Mouse (Mus musculus) liver, embryonic 13.5 days (tissue): ENCODE results near the gene Ggt5. TPM values are rescaled to one million over a fixed set of nuclear protein-coding genes. Genes with fewer than 3 reads are reported as not detected.
"Not testable (repeated sequence)": the region's sequence is repeated elsewhere in the genome, so short reads cannot be mapped to it uniquely, and the experiment has no call there.

Experiments
- ATAC-seq: fragments of 200-750 bp; cut with Nextera tagmentation; 2 replicates; pipeline ENCODE4 v1.8.0; 2017; ENCODE audit warnings: low read depth, mild to moderate bottlenecking, moderate number of reproducible peaks, moderate library complexity
- DNase-seq: peaks from one replicate; pipeline ENCODE4 v3.0.0; 2022
- H3K27ac ChIP-seq: fragments of 300-500 bp; sonication (generic); 2 replicates; pipeline ENCODE4 v1.5.1; 2015; ENCODE audit warnings: moderate library complexity, mild to moderate bottlenecking, inconsistent platforms
- H3K27me3 ChIP-seq: fragments of 300-500 bp; sonication (generic); 2 replicates; pipeline ENCODE4 v1.6.1; 2015; ENCODE audit warnings: mild to moderate bottlenecking, inconsistent platforms
- H3K36me3 ChIP-seq: fragments of 300-500 bp; sonication (generic); 2 replicates; pipeline ENCODE4 v1.6.1; 2015; ENCODE audit warnings: mild to moderate bottlenecking, inconsistent platforms
- H3K4me1 ChIP-seq: fragments of 300-500 bp; sonication (generic); replicated peaks from 2 replicates; pipeline ENCODE4 v1.6.1; 2015; ENCODE audit warnings: inconsistent platforms
- H3K4me2 ChIP-seq: fragments of 300-500 bp; sonication (generic); 2 replicates; pipeline ENCODE4 v1.6.1; 2015; ENCODE audit warnings: inconsistent platforms, mild to moderate bottlenecking, moderate library complexity
- H3K4me3 ChIP-seq: fragments of 300-500 bp; sonication (generic); replicated peaks from 2 replicates; pipeline ENCODE4 v1.5.1; 2015; ENCODE audit warnings: mild to moderate bottlenecking, inconsistent platforms
- H3K9ac ChIP-seq: fragments of 300-500 bp; sonication (generic); 2 replicates; pipeline ENCODE4 v1.6.1; 2015; ENCODE audit warnings: mild to moderate bottlenecking, inconsistent platforms
- H3K9me3 ChIP-seq: fragments of 300-500 bp; sonication (generic); replicated peaks from 2 replicates; pipeline ENCODE4 v1.6.1; 2016; ENCODE audit warnings: inconsistent platforms
- WGBS: fragments of 180-500 bp; shearing (Covaris S2); methylation state at CpG from one replicate; pipeline ENCODE4 v1.1.7; 2015; ENCODE audit not compliant: insufficient replicate concordance; 5-methylcytosine and 5-hydroxymethylcytosine counted together
- polyA plus RNA-seq: library from polyadenylated mRNA; unstranded; fragments of >200 nt; fragmentation: Nextera tagmentation; extraction: Ambion mirVana; gene quantifications from 2 replicates; pipeline ENCODE4 v1.2.1, GENCODE M21; 2015

Gene Ggt5
- polyA plus RNA-seq, 1 experiment from 2014 or later = 0.52 TPM

DNA sequence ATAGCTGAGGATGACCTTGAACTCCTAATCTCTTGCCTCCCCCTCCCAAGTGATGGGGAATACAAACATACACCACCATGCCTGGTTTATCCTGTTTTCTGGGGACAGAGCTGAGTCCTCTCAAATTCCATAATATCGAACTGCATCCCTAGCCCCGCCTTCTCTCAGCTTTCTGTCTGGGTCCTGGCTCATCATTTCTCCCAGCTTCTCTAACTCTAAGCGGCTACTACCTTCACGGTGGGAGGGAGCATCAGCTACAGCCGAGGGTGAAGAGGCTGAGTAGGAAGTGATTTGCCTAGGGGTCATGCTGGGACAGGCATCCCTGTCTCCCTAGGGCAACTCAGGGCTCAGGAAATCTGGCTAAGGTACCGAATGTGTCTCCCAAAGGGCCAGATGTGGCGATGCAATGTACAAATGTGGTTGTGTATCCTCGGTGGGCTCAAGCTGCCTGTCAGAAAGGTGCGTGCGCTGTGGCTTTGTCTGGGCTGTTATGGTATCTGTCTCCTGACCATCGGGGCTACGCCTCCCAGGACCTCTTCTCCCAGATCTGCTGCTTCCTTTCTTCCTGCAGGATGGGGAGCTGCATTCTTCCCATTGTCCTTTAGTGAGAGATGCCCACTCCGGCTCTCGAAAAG, 30.0 kb upstream of the Ggt5 start:
- no peaks in the 10 kb centered on the region for H3K9me3 ChIP-seq
- whole genome bisulfite sequencing = 8% methylated on average over 14 of the region's 14 CpGs
- no peak for DNase-seq
- H3K4me1 ChIP-seq = peaks cover 14% of the 10 kb centered on the region
- H3K4me3 ChIP-seq = peak overlapping the region; percentile 51; the same call in 1 of the 2 replicates
- no peak for ATAC-seq
- peaks cover 73% of the 10 kb centered on the region for H3K27me3 ChIP-seq
- no peaks in the 10 kb centered on the region for H3K36me3 ChIP-seq
- peak overlapping the region; percentile 68 for H3K4me2 ChIP-seq
- no peak overlapping the region for H3K9ac ChIP-seq
- no peak overlapping the region for H3K27ac ChIP-seq

DNA sequence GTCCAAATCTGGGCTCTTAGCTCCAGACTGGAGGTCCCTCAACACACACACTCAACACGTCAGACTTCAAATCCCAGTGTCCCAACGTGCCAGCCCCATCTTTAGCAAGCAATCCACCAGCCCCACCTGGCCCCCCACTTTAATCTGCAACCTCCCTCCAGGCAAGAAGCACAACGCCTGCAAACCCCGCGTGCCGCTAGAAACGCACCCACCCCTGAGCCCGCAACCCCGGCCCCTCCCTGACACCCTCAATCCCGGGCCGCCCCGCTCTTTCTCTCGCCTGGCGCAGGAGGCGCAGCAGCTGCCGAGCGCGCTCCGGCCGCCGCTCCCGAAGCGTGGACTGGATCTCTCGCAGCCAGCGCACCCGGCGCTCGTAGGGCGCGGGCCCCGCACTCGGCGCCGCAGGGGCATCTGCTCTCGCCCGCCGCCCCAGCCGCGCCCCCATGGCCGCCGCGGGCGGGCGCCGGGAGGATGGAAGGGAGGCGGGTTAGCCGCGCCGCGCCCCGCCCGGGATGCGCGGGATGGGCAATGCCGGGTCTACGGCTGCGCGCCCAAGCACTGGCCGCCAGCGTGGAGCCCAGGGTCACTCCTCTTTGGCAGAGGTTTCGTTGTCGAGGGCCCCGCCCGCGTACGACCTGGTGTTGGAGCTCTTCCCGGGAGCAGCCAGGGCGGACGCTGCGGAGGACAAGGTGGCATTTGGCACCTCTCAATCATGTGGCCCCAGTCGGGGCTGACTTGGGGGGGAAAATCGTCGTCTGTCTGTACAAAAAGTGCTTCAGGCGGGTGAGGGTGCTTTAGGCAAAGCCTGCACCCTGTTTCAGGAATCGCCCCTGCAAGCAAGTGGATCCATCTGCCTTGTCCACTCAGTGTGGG, 29.2 kb upstream of the Ggt5 start, which contains the start of gene Lrrc75b:
Gene Lrrc75b (minus strand): TSS at position 655 of the 873 bp plus-strand sequence.
- Histone ChIP-seq H3K27me3 (peaks cover 73% of the 10 kb centered on the region), H3K36me3 (no peaks in the 10 kb centered on the region), H3K4me2 (peak within 1 kb of the TSS; percentile 68), H3K27ac (no peak within 1 kb of the TSS), H3K4me1 (peaks cover 16% of the 10 kb centered on the region), H3K9me3 (no peaks in the 10 kb centered on the region), H3K9ac (no peak within 1 kb of the TSS), H3K4me3 (peak within 1 kb of the TSS; percentile 51)
- ATAC-seq (no peak), DNase-seq (no peak)
- 2% methylated on average over 74 of the region's 75 CpGs for WGBS

DNA sequence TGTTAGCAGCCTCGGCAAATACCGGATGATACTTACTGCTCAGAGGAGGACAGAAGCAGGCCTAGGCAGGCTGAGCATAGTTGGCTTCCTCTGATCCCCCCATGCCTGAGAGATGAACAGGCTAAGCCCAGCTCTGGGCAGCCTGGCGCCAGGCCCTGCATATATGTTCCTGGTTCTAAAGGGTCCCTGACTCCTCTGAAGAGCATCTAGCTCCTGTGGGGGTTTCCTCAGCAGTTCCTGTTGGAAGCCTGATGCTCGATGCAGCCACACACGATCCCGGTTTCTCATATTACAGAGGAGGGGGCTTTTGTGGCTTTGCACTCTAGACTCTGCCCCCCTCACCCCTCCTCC, 28.6 kb upstream of the Ggt5 start:
- peaks cover 22% of the 10 kb centered on the region for H3K4me1 ChIP-seq
- H3K9ac ChIP-seq = no peak overlapping the region
- no peak overlapping the region for H3K27ac ChIP-seq
- H3K9me3 ChIP-seq = no peaks in the 10 kb centered on the region
- DNase-seq = no peak
- WGBS = 11% methylated on average over 6 of the region's 6 CpGs
- H3K27me3 ChIP-seq = peaks cover 73% of the 10 kb centered on the region
- H3K4me3 ChIP-seq = no peak overlapping the region
- H3K36me3 ChIP-seq = no peaks in the 10 kb centered on the region
- ATAC-seq = no peak
- H3K4me2 ChIP-seq = peak overlapping the region; percentile 68

DNA sequence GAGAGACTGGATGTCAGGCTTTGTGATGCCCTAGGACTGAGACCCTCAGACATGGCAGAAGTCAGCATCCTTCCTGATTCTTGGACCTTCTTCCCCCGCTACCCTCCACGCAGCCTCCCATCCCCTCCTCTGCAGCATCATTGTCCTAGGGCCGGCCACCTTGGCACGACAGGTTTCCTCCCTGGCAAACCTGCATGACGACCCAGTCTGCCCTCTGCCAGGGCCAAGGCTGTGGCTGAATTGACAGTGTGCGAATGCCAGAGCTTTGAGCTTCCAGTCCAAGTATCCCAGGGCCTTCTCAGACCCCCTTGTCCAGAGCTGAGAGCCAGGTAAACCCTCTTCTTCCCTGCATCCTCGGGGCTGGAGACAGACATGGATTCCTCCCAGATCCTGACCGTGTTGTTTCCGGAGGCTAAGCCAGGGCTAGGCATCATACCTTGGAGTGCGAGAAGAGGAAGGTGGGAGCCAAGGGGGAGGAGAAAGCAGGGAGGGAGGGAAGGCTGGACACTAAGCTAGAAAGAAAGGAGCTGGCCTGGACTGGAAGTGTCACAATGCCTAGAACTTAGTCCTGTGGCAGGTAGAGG, 28.0 kb upstream of the Ggt5 start, which contains the start of gene Ggt1:
Gene Ggt1 (plus strand): TSS at position 534 of the 584 bp plus-strand sequence.
- Histone ChIP-seq H3K4me2 (peak within 1 kb of the TSS; percentile 68; the same call in 1 of the 2 replicates), H3K27ac (no peak within 1 kb of the TSS), H3K9me3 (no peaks in the 10 kb centered on the region), H3K9ac (no peak within 1 kb of the TSS), H3K4me1 (peaks cover 28% of the 10 kb centered on the region), H3K27me3 (peaks cover 73% of the 10 kb centered on the region), H3K36me3 (no peaks in the 10 kb centered on the region), H3K4me3 (no peak within 1 kb of the TSS)
- 40% methylated on average over 10 of the region's 10 CpGs for WGBS
- DNase-seq = no peak
- no peak for ATAC-seq

DNA sequence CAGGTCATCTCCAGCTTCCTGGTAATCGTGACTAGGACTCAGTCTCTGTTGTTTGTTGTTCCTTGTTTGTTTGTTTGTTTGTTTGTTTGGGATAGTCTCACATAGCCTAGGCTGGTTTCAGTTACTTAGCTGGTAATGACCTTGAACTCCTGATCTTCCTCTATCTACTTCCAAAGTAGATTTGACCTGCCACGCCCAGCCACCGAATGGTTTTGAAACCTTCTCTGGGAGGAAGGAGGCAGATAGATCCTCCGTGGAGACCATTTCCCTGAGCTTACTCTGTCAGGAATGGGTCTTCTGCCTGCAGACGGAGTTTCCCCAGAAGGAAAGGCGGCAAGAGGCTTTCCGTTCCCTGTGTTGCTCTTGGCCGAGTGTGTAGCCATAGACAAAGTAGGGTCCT, 26.5 kb upstream of the Ggt5 start:
- H3K9ac ChIP-seq = no peak overlapping the region
- no peak for DNase-seq
- H3K4me2 ChIP-seq = no peak overlapping the region
- H3K36me3 ChIP-seq = no peaks in the 10 kb centered on the region
- ATAC-seq = no peak
- no peak overlapping the region for H3K4me3 ChIP-seq
- WGBS = 63% methylated on average over 8 of the region's 8 CpGs
- H3K27ac ChIP-seq = no peak overlapping the region
- H3K27me3 ChIP-seq = peaks cover 62% of the 10 kb centered on the region
- peaks cover 30% of the 10 kb centered on the region for H3K4me1 ChIP-seq
- no peaks in the 10 kb centered on the region for H3K9me3 ChIP-seq

DNA sequence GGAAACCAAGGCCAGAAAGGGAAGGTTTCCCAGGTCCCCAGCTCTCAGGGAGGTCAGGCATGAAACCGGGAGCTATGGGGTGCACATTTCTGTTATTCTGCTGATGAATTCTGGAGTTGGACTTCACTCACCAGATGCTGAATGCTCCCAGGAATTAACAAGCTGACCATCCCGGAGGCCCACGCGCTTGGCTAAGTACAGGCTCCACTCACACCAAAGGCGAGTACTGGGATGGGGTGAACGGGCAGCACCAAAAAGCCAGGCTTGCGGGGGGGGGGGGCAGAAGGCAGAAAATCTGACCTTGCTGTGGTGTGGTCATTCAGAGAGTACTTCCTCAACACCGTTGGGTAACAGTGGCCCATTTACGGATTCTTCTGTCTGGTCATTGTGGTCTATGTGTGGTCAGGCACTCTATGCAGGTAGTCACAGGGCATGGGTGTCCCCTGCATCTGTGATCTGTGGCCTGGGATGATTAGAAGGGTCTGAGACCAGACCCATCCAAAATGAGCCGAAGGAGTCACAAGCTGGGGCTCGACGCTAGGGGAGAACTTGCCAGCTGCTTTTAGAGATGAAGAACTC, 24.4 kb upstream of the Ggt5 start:
- Histone ChIP-seq H3K9ac (no peak overlapping the region), H3K4me1 (peaks cover 42% of the 10 kb centered on the region), H3K27me3 (peaks cover 40% of the 10 kb centered on the region), H3K36me3 (no peaks in the 10 kb centered on the region), H3K4me2 (no peak overlapping the region), H3K9me3 (no peaks in the 10 kb centered on the region), H3K27ac (no peak overlapping the region), H3K4me3 (no peak overlapping the region)
- ATAC-seq (no peak), DNase-seq (no peak)
- WGBS = 51% methylated on average over 12 of the region's 12 CpGs

DNA sequence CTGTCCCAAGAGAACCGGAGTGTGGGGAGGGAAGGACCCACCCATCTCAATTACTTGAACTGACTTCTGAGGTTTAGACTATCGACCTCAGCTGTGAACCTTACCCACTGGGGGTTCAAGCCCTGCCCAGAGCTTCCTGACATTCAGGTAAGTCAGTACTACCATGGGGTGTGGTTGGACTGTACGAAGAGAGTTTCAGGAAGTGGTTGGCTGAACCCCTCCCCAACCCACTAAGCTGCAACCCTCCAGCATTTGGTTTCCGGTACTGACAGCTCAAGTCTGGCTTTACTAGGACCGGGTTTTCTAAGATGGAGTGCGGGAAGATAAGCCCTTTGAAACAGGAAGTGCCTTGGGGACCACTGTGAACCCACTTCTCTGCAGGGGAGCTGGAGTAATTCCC, 23.7 kb upstream of the Ggt5 start:
- Histone ChIP-seq H3K4me1 (peaks cover 37% of the 10 kb centered on the region), H3K27me3 (peaks cover 33% of the 10 kb centered on the region), H3K9ac (no peak overlapping the region), H3K4me2 (0 out of 2 replicates have a peak overlapping the region, but pooled peaks have one; percentile 0), H3K9me3 (no peaks in the 10 kb centered on the region), H3K4me3 (no peak overlapping the region), H3K36me3 (no peaks in the 10 kb centered on the region), H3K27ac (no peak overlapping the region)
- 10% methylated on average over 6 of the region's 6 CpGs for WGBS
- DNase-seq (no peak), ATAC-seq (0 out of 2 replicates have a peak, but pooled peaks have one; percentile 5)

DNA sequence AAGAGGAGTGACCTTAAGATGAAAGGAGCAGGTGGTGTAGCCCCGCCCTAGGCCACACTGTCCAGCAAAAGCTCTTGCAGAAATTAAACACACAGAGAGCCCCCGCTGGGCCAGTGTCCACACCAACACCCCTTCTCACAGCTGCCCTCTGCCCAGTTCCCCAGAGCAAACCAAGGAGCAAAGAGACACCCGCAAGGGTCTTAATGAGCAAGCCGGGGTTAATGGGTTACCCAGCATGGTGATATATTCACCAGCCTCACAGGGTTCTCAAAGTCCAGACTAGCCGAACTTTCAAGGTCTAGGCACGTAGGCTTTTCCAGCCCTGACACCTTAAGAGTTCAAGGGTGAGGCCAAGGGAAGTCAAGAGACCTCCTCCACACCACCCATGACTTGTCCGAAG, 23.2 kb upstream of the Ggt5 start:
- peak; percentile 40; the same call in 1 of the 2 replicates for ATAC-seq
- H3K4me3 ChIP-seq = no peak overlapping the region

DNA sequence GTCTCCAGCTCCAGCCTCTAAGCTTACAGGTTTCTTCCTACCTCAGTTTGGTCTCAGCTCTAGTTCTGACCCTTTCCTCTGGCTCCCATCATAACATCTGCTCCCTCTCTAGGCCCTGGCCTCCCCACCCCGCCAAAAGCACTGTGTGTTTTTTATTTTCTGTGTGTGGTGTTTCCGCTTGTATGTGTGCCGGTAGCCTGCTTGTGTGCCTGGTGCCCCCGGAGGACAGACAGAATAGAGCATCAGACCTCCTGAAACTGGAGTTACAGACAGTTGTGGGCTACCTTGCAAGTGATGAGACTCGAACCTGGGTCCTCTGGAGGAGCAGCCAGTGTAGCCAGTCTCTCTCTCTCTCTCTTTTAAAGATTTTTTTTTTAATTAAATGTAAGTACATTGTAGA, 22.8 kb upstream of the Ggt5 start:
- peak overlapping the region; percentile 32; the same call in 1 of the 2 replicates for H3K27ac ChIP-seq

More for the DNA sequence above, 23.2 kb upstream of the Ggt5 start:
- H3K27ac ChIP-seq = peak overlapping the region; percentile 32; the same call in 1 of the 2 replicates
- H3K4me1 ChIP-seq = peaks cover 37% of the 10 kb centered on the region
- H3K36me3 ChIP-seq = no peaks in the 10 kb centered on the region
- H3K9me3 ChIP-seq = no peaks in the 10 kb centered on the region
- no peak overlapping the region for H3K9ac ChIP-seq
- no peak for DNase-seq
- H3K4me2 ChIP-seq = 0 out of 2 replicates have a peak overlapping the region, but pooled peaks have one; percentile 0
- peaks cover 29% of the 10 kb centered on the region for H3K27me3 ChIP-seq
- WGBS = 25% methylated on average over 7 of the region's 7 CpGs

DNA sequence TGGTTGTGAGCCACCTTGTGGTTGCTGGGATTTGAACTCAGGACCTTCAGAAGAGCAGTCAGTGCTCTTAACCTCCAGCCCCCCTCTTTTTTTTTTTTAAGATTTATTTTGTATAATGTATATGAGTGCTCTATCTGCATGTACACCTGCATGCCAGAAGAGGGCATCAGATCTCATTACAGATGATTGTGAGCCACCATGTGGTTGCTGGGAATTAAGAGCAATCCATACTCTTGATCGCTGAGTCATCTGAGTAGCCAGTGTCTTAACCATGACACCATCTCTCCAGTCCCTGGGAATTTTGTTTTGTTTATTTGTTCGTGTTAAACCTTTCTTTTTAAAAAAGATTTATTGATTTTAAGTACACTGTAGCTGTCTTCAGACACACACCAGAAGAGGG, 22.4 kb upstream of the Ggt5 start:
- Histone ChIP-seq H3K4me1 (peaks cover 37% of the 10 kb centered on the region), H3K27me3 (peaks cover 20% of the 10 kb centered on the region)
- ATAC-seq, H3K4me3 ChIP-seq, H3K27ac ChIP-seq, H3K9ac ChIP-seq, H3K36me3 ChIP-seq, H3K4me2 ChIP-seq, DNase-seq, H3K9me3 ChIP-seq: not testable (repeated sequence)
- WGBS = 59% methylated on average over 2 of the region's 2 CpGs

More for the DNA sequence above, 22.8 kb upstream of the Ggt5 start:
- H3K27me3 ChIP-seq = peaks cover 24% of the 10 kb centered on the region
- no peak overlapping the region for H3K4me3 ChIP-seq
- H3K9me3 ChIP-seq = no peaks in the 10 kb centered on the region
- no peak for ATAC-seq
- H3K36me3 ChIP-seq = no peaks in the 10 kb centered on the region
- H3K4me2 ChIP-seq = no peak overlapping the region
- no peak for DNase-seq
- 52% methylated on average over 5 of the region's 5 CpGs for WGBS
- peaks cover 37% of the 10 kb centered on the region for H3K4me1 ChIP-seq
- H3K9ac ChIP-seq = no peak overlapping the region

DNA sequence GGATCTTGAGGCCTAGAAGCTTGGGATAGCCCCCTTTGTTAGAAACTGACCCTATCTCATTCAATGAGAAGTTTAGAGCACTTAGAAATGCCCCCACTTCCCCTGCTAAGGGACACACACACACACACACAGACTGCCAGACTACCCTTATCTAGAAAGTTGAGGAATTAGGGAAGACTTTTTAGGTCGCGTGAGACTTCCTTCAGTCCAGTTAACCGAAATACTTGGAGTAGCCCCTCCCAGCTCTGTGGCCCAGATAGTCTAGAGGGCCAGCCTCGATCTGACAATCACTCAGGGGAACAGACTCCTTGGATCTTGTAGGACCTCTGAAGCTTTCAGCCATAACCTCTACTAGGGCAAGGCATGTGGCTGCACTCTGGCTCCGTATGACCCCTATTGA, 21.1 kb upstream of the Ggt5 start:
- peaks cover 7% of the 10 kb centered on the region for H3K27me3 ChIP-seq
- H3K27ac ChIP-seq = no peak overlapping the region
- H3K4me3 ChIP-seq = no peak overlapping the region
- ATAC-seq (no peak), DNase-seq (no peak)
- H3K9ac ChIP-seq = no peak overlapping the region
- no peaks in the 10 kb centered on the region for H3K36me3 ChIP-seq
- 18% methylated on average over 5 of the region's 5 CpGs for WGBS
- peaks cover 37% of the 10 kb centered on the region for H3K4me1 ChIP-seq
- H3K4me2 ChIP-seq = 0 out of 2 replicates have a peak overlapping the region, but pooled peaks have one; percentile 24
- no peaks in the 10 kb centered on the region for H3K9me3 ChIP-seq
